Mouse (Mus musculus): ENCODE measurements at regions not wholly inside any gene's neighbourhood (a gene's known extent, or its start where the extent isn't known, plus 50 kb on each side); places are given as distances from the start of the nearest gene placed in this dataset.

DNA sequence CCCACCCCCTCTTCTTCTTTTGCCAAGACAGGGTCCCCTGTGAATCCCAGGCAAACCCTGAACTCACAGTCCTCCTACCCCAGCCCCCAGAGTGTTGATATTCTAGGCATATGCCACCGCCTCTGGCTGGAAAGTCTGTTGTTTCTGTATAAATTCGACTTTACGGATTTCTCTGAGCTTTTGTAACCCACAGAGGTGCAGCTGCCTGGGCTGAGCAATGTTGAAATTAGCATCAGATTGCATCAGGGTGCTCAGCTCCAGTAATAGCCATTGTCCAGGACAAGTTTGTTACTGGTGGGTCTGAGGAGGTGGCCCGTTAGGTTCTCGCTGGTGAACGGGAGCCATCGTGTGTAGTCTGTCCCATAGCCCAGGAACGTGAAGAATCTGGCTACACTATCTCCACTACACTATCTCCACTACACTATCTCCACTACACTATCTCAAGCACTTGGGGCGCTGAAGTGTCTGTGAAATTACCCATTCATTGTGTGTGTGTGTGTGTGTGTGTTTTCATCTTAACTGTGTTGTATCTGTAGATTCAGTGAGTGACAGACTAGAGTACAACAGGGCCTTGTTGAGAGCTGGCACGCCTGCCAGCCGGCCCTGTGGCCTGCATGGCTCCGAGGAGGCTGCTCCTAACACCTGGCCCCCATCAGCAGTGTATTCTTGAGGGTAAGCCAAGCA lies 92.4 kb upstream of the Hnrnpk start:
- DNase-seq (ENCODE audit: low spot score in 2 of 2) = no peak

DNA sequence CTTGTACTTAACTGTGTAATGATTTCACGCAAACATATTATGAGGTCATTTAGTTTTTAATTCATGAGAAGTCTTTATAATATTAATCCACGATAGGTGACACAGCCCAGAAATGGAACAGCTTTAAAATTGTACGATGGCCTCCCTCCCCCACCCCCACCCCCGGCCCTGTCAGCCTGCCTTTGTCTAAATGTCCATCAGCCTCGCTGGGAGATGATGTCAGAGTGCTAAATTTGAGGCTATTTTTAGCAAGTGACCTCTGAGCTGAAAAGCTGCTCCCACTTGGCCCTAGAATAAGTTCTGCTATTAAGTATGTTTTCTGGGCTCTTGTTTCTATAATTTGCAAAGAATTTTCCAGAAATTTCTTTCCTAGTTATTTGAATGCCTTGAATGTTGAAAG lies 91.6 kb upstream of the Hnrnpk start:
- no peak for DNase-seq (ENCODE audit: low spot score in 2 of 2)

DNA sequence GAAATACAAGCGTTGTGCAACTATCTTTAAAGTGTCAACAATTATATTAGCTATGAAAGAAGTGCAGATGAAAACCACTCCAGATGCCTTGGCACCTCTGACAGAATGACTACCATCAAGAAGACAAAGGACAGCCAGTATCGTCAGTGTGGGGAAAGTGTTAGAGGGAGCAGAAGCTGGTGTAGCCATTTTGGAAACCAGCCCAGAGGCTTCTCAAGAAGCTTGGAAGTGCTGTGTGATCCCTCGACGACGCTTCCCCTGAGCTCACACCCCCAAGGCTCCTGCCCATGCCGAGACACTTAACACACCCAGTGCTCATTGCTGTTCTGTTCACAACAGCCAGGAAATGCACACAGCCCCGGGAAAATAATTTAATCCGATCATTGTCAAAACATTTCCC lies 87.7 kb upstream of the Hnrnpk start:
- DNase-seq (ENCODE audit: low spot score in 2 of 2) = no peak

DNA sequence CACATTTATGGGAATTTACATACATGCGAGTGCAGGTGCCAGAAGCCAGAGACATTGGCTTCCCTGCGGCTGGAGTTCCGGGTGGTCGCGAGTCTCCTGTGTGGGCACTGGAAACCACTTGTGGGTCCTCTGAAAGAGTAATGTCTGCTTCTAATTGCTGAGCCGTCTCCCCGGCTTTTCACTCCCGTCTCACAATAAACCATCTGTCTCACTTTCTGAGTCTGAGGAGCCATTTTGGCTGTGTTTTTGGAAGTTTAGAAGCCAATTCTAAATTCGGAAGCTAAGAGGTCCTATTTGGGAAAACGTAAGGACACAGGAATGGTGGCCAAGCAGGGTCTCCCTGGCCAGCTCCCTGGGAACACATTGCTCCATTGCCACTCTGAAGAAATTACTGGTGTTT lies 81.9 kb upstream of the Hnrnpk start:
- no peak for DNase-seq (ENCODE audit: low spot score in 2 of 2)

DNA sequence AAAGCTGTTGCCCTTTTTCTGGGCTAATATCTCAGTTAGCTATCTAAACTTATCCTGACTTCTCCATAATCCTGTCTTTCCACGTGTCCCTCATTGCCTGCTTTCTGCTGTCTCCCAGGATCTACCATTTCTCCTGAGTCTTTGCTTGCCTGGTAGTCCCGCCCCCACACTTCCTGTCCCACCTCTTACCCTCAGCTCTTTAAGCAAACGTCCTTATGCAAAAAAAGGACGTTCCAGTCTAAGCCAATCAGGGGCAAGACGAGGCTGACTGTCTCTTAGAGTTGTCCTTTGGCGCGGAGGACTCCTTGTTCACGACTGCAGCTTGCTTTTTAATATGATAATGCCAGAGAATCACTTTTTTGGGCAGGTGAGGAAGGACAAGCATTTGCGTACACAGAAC lies 79.6 kb upstream of the Hnrnpk start:
- no peak for DNase-seq (ENCODE audit: low spot score in 2 of 2)

DNA sequence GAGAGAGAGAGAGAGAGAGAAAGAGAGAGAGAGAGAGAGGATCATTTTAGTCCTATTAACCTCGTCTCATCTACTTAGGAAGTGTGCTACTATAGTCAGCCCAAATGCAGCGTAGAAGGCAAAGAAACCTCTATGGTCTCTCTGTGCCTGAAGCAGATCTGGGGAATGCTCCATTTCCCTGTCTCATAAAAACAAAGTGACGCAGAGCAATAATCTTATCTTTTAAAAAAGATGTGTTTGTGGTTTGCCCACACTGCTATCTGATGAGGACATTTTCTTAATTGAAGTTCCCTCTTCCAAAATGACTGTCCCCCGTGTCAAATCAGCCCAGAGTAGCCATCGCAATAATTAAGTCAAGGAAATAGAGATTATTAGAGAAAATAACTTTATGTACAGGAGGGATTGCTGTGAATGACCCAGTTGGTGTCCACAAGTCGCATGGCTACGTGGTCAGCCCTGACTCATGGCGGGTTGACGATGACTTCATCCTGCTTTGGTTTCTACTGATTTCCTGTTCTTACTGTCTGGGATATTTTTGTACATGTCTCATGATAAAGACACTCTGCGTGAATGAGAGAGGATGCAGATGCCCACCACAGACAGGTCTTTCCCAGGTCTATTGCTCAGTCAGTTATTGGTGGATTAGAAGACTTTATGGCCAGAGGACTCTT lies 77.9 kb upstream of the Hnrnpk start:
- DNase-seq (ENCODE audit: low spot score in 2 of 2) = no peak

DNA sequence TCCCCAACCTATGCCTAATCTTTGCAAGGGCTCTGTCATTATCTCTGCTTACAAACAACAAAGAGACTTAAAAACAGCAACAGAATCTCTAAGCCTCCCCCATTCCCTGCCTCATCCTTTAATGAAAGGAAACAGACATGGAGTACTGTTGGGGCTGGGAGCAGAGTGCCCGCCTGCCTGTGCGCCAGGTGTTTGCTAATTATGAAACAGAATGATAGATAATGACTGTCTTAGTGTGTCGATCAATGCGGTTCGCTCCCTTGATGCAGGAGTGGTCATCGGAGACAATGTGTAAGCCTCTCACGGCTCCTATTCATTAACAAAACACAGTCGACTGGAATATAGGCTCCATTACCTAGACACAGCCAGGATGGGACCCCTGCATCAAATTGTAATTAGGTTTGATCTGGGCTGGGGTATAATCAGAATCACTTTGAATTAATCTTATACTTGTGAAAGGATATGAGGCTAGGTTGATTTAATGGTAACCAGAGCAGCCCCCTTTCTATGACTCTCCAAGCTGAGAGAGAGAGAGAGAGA lies 77.3 kb upstream of the Hnrnpk start:
- DNase-seq (ENCODE audit: low spot score in 2 of 2) = no peak

DNA sequence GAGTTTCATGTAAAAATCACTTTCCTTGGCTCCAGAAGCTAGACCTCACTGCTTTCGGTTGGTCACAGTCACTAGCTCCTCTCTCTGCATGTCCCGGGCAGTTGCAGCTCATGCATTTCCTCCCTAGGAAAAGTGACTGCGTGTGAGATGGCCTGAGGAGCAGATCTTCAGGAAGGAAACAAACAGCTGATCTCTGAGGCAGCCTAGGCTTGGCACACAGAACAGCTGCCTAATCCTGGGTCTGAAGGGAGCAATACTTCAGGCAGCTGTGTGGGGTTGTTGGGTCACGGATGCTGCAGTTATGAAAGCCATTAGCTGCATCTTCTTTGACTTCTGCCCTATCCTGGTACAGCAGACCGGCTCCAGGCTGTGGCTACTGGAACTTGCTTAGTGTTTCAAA lies 75.3 kb upstream of the Hnrnpk start:
- DNase-seq (ENCODE audit: low spot score in 2 of 2) = no peak

DNA sequence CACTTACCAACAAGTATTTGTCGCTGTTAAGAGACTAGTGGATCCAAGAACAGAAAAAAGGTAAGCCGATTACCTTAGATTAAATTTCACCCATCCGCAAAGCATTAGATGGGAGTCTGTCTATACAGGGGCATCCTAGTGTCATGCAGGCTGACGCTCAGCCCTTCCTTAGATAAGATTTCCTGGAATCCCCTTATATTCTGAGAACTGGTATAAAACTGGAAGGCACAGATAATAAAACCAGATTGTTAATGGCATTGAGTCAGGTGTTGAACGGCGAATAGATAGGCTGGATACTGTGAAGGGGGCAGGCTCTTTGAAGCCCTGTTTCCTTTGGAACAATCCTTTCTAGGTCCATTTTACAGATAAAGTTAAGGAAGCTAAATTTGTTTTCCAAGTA lies 74.1 kb upstream of the Hnrnpk start:
- no peak for DNase-seq (ENCODE audit: low spot score in 2 of 2)

DNA sequence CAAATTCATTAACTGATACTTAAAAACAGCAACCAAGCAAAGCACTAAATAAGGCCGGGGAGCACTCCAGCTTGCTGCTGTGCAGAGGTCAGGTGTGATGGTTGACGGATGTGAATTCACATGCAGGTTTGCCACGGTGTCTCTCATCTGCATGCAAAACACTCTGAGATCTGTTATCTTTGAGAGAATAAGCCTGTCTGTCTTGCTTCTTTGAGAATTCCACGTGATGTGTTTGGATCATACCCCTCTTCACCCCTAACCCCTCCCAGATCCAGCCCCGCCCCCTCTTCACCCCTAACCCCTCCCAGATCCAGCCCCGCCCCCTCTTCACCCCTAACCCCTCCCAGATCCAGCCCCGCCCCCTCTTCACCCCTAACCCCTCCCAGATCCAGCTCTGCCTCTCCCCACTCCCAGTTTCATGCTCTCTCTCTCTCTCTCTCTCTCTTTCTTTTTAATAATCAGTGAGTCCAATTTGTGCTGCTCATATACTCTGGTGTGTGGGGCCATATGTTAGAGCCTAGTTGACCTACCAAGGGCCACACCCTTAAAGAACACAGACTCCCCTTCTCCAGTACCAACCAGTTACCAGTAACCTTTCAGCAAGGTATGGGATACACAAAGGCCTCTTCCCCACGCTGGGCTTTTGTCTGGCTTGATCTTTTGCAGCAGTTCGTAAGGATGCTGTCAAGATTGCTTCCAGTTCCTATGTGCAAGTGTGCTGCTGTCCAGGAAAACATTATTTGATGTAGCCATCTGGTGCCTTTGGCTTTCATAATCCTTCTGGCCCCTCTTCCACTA lies 73.1 kb upstream of the Hnrnpk start:
- no peak for DNase-seq (ENCODE audit: low spot score in 2 of 2)

DNA sequence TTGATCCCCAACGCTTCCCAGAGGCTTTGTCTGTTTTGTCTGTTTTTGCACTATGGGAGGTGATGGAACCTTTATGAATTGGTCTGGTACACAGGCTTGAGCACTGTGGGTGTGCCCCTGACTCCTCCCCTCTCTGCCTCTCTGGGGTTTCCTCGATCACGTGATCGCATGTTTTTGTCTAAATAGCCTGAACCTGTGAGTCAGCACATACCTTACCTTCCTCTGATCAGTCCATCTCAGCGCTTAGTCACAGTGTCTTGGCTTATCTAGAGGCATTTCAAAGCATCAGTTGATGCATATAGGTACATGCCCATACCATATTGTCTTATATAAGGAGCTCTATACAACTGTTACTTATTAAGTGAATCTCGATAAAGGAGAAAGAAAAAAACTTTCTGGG lies 72.4 kb upstream of the Hnrnpk start:
- DNase-seq (ENCODE audit: low spot score in 2 of 2) = no peak

DNA sequence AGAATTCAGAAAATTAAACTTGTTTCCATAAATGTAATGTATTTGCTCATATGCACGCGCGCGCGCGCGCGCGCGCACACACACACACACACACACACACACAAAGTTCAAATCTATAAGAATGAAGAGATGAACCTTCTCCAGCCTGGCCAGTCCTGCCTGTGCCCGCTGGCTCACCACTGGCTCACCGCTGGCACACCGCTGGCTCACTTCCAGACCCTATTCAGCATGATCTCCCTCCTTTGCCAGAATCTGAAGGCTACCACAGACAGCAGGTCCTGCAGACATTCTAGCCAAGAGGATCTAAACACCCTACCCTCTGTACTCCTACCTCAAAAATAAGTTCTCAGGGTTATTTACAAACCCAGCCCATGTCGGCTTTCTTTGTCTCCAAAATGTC lies 69.3 kb upstream of the Hnrnpk start:
- no peak for DNase-seq (ENCODE audit: low spot score in 2 of 2)

DNA sequence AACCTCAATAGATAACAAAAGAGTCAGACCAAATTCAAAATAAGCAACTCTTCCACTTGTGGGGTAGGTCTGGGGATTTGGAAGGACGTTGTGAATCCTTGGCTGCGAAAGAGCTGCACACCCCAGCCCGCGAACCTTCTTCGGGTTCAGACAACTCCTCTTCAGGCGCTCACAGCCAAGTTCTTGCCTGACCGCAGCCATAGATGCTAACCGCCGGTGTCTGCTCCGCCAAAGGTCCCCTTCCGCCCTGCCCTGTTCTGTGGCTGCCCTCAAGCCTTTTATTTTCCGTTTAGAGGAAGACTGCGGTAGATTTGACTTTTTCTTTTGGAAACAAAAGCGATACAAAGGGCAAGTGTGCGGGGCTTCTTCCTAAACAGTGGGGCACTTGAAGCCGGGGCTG lies 68.6 kb upstream of the Hnrnpk start:
- peak; percentile 15 to 18 for DNase-seq (ENCODE audit: low spot score in 2 of 2)

DNA sequence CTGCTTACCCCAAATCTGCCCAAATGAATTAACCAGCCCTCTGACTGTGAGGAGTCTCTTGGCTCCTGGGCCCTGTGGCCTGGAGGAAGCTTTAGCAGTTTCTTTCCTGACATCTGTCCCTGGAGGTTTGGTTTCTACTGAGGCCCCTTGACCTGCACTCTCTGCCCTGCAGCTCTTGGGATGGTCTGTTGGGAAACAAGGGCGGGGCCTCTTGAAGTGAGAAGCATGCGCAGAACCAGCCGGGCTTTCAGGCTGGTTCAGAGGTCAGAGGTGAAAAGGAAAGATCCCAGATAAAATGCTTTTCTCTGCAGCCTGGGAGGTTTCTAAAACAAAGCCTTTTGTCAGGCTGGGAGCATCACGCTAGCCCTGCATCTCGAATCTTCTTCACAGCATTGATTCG lies 66.6 kb upstream of the Hnrnpk start:
- no peak for DNase-seq (ENCODE audit: low spot score in 2 of 2)

DNA sequence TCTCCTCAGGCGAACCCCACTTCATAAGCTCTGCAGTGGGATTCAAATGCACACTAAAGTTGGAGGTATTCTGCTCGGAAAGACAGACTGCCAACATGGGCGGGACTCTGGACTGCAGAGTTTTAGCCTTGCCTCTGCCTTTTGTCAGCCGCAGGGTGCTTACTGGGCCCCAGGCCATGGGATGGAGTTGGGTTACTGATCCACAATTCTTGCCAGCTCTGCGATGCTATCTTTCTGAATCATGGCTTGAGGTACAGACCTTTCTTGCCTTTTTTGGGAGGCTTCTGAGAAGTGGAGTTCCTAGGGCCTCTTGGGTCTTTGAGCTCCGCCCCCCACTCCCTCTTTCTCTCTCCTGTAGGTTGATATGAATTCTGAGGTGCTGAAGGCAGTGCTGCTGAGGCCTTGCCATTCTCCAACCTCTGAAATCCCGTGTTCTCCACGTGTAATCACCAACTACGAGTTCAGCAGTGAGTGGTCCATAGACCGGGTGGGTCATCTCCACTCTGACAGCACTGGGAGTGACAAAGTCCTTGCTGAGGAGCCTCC lies 64.0 kb upstream of the Hnrnpk start:
- DNase-seq (ENCODE audit: low spot score in 2 of 2) = no peak

DNA sequence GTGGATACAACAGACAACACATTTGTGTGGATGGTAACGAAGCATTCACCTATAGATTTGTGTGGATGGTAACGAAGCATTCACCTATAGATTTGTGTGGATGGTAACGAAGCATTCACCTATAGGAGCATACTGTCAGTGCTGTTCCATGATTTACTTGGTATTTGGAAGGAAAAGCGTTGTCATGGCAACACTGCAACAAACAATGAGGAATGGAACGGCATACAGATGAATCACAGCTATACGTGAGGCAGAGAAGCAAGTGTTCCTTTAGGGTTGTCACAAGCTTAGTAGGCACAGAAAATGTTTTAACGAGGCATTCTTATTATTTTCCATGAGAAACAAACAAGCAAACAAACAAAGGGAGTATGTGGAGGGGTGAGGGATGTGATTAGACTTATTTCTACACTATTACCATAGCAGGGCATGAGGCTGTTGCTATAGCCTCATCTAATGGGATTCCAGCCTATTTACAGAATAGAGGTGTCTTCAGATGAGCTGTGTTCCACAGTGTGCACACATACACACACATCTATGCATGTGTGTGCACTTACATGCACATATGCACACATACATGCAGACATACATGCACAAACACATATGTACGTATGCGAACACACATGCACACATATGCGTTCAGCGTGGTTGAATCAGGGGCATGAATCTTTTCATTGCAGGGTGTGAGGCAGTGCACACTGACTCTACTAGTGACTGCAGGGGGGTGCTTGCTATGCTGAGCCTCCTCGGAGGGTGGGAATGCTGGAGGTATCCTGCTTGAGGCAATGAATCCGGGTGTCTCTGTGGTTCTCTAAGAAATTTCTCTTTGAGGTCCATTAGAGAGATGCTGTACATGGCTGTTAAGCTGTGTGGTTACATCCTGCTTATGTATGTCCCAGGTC lies 62.3 kb upstream of the Hnrnpk start:
- DNase-seq (ENCODE audit: low spot score in 2 of 2) = peak in 1 of 2 experiments; percentile 16

All from frontal cortex, postnatal 36 days (tissue).